In genomic region chr8:107412552-107412951, GRCm38 (mm10) we compare ENCODE assay signal across 27 mouse cellular contexts.
"Had no signal": no experiment of that assay in that cellular context is flagged by ENCODE, and none has a peak within 500 bp of the region (broad histone marks: within the 10 kb centered on the region; RNA-seq: fewer than 3 reads in every experiment).

No protein-coding gene starts in this region.

- H3K27me3 ChIP-seq: embryonic facial prominence, embryonic 12.5 days; embryonic facial prominence, embryonic 13.5 days; embryonic facial prominence, embryonic 15.5 days; forebrain, embryonic 12.5 days; forebrain, embryonic 13.5 days; forebrain, embryonic 15.5 days had no signal

- H3K9me3 ChIP-seq: embryonic facial prominence, embryonic 10.5 days; embryonic facial prominence, embryonic 13.5 days; embryonic facial prominence, embryonic 15.5 days; forebrain, embryonic 10.5 days; forebrain, embryonic 12.5 days; forebrain, embryonic 13.5 days; forebrain, embryonic 15.5 days; heart, embryonic 10.5 days had no signal

- H3K4me3 ChIP-seq: embryonic facial prominence, embryonic 10.5 days; embryonic facial prominence, embryonic 12.5 days; embryonic facial prominence, embryonic 13.5 days; embryonic facial prominence, embryonic 15.5 days; erythroblast, embryonic 14.5 days; forebrain, embryonic 10.5 days; forebrain, embryonic 12.5 days; forebrain, embryonic 13.5 days; forebrain, embryonic 15.5 days; gastrocnemius, adult 2 months; heart, adult 2 months; heart, embryonic 10.5 days had no signal

- ATAC-seq: forebrain, embryonic 13.5 days; forebrain, embryonic 14.5 days; forebrain, embryonic 15.5 days; forebrain, embryonic 16.5 days; forebrain, postnatal 0 days had no signal

- H3K9ac ChIP-seq: embryonic facial prominence, embryonic 12.5 days; embryonic facial prominence, embryonic 13.5 days; embryonic facial prominence, embryonic 15.5 days; forebrain, embryonic 12.5 days; forebrain, embryonic 13.5 days; forebrain, embryonic 15.5 days; forebrain, postnatal 0 days had no signal

- DNase-seq: cerebellum, adult 9-10 months; cerebellum, postnatal 10 days; cerebellum, postnatal 14 days; cerebellum, postnatal 25 days; cerebellum, postnatal 36 days; embryo, embryonic 11 days; forebrain, postnatal 0 days; gastrocnemius, adult 2 months; gastrocnemius, postnatal 10 days; gastrocnemius, postnatal 14 days; gastrocnemius, postnatal 25 days; gastrocnemius, postnatal 36 days; heart, adult 11 months; heart, adult 18-20 months; heart, adult 2 months had no signal

- H3K27ac ChIP-seq: embryonic facial prominence, embryonic 10.5 days; embryonic facial prominence, embryonic 12.5 days; embryonic facial prominence, embryonic 13.5 days; embryonic facial prominence, embryonic 15.5 days; forebrain, embryonic 10.5 days; forebrain, embryonic 12.5 days; forebrain, embryonic 13.5 days; forebrain, embryonic 15.5 days; gastrocnemius, adult 2 months; heart, adult 2 months; heart, embryonic 10.5 days had no signal

- H3K4me1 ChIP-seq: embryonic facial prominence, embryonic 10.5 days; embryonic facial prominence, embryonic 12.5 days; embryonic facial prominence, embryonic 13.5 days; embryonic facial prominence, embryonic 15.5 days; forebrain, embryonic 12.5 days; forebrain, embryonic 13.5 days; forebrain, embryonic 15.5 days; heart, embryonic 10.5 days had no signal
